Mouse (Mus musculus) G1E (cell line): ENCODE results near the gene Cxcl2. TPM values are rescaled to one million over a fixed set of nuclear protein-coding genes. Genes with fewer than 3 reads are reported as not detected.

Experiments used
- ATAC-seq: 2 replicates; pipeline ENCODE4 v1.8.0; 2016; ENCODE audit warnings: mild to moderate bottlenecking; ENCODE audit not compliant: insufficient number of reproducible peaks, poor library complexity, low FRiP score, severe bottlenecking; ENCODE audit errors: extremely low read depth
- DNase-seq: peaks from one replicate; pipeline ENCODE4 v3.0.0; 2012; ENCODE audit warnings: low spot score
- H3K27me3 ChIP-seq: 2 replicates; pipeline ENCODE4 v1.6.1; 2012; ENCODE audit warnings: mild to moderate bottlenecking, low read length, inconsistent platforms; ENCODE audit not compliant: insufficient read depth
- H3K36me3 ChIP-seq: replicated peaks from 2 replicates; pipeline ENCODE3; 2012; ENCODE audit warnings: mild to moderate bottlenecking, inconsistent platforms
- H3K4me1 ChIP-seq: 2 replicates; pipeline ENCODE4 v1.6.1; 2012; ENCODE audit warnings: low read depth, low read length, inconsistent platforms, mixed read lengths; ENCODE audit not compliant: insufficient read depth
- H3K4me3 ChIP-seq: 2 replicates; pipeline ENCODE4 v1.5.1; 2012; ENCODE audit warnings: low read depth, mild to moderate bottlenecking, inconsistent platforms, low read length, moderate library complexity, mixed read lengths
- H3K9me3 ChIP-seq: replicated peaks from 2 replicates; pipeline ENCODE4 v1.6.1; 2012; ENCODE audit warnings: inconsistent platforms
- CTCF ChIP-seq: IDR thresholded peaks from 2 replicates; pipeline ENCODE4 v1.5.1; 2012; ENCODE audit warnings: low read depth, low read length, inconsistent platforms, mixed read lengths
- GATA1 ChIP-seq: IDR thresholded peaks from 2 replicates; pipeline ENCODE4 v1.6.1; 2012; ENCODE audit warnings: borderline replicate concordance, low read length, inconsistent platforms, mixed read lengths
- GATA2 ChIP-seq: IDR thresholded peaks from 2 replicates; pipeline ENCODE4 v1.6.1; 2012; ENCODE audit warnings: low read depth, low read length, inconsistent platforms, borderline replicate concordance
- POLR2AphosphoS5 ChIP-seq: IDR thresholded peaks from 2 replicates; pipeline ENCODE4 v1.6.1; 2012; ENCODE audit warnings: low read depth, low read length, inconsistent platforms; ENCODE audit not compliant: insufficient replicate concordance
- TAL1 ChIP-seq: conservative IDR thresholded peaks from 2 replicates; pipeline ENCODE4 v1.6.1; 2012; ENCODE audit warnings: low read depth, low read length, inconsistent platforms, mixed read lengths
- polyA plus RNA-seq: library from polyadenylated mRNA; stranded (reverse); fragments of >175 nt; gene quantifications from 2 replicates; pipeline ENCODE4 v1.2.3, GENCODE M21; 2012
- total RNA-seq, 2 experiments: library from RNA; stranded (forward) in 1 of 2; stranded (reverse) in 1 of 2; fragments of 200-1000 nt in 1 of 2; fragments of >200 nt in 1 of 2; fragmentation: Nextera tagmentation in 1 of 2; gene quantifications; 2 replicates each; pipeline ENCODE4 v1.2.3; 2014 to 2017

Gene Cxcl2
- total and polyA plus RNA-seq, 3 experiments: 0.90 to 0.98 TPM; not detected in 1

GRCm38 (mm10) chr5:90866770-90867169 is 36.9 kb upstream of the Cxcl2 start:
- TF ChIP-seq POLR2AphosphoS5 (no peak), GATA1 (no peak), TAL1 (no peak), GATA2 (no peak), CTCF (no peak)
- no peak overlapping the region for H3K4me3 ChIP-seq
- H3K4me1 ChIP-seq: no peaks in the 10 kb centered on the region; the same call in 1 of the 2 replicates
- DNase-seq (no peak), ATAC-seq (no peak)
- peaks cover 2% of the 10 kb centered on the region; the same call in 1 of the 2 replicates for H3K27me3 ChIP-seq
- no peaks in the 10 kb centered on the region for H3K36me3 ChIP-seq
- H3K9me3 ChIP-seq: no peaks in the 10 kb centered on the region

- Histone ChIP-seq H3K4me1 (no peaks in the 10 kb centered on the region; the same call in 1 of the 2 replicates), H3K9me3 (no peaks in the 10 kb centered on the region), H3K36me3 (no peaks in the 10 kb centered on the region), H3K27me3 (peaks cover 2% of the 10 kb centered on the region; the same call in 1 of the 2 replicates), H3K4me3 (no peak overlapping the region)
- no peak for TF ChIP-seq GATA1
- TF ChIP-seq TAL1: no peak
- TF ChIP-seq GATA2: no peak
- TF ChIP-seq POLR2AphosphoS5: no peak
- TF ChIP-seq CTCF: no peak
- ATAC-seq (no peak), DNase-seq (no peak)
Measured at GRCm38 (mm10) chr5:90872377-90872776, 31.3 kb upstream of the Cxcl2 start.

DNA sequence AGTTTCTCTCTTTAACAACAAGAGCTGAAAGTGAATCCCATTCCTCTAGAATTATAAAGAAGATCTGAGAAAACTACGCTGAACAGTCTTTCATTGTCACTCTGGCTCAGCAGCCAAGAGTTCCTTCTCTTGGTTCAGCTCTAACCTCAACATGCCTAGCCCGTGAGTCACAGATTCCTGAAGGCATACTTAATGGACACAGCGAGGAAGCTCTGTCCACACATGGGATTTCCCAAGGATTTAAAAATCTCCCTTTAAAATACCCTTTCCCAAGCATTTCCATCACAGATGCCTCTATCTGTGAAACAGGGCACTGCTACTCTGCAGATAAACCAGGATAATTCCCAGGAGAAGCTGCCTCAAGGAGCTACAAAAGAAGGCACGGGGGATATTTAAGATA is 27.6 kb upstream of the Cxcl2 start:
- no peak for DNase-seq
- TF ChIP-seq GATA1: no peak
- TF ChIP-seq GATA2: no peak
- no peak for TF ChIP-seq POLR2AphosphoS5
- TF ChIP-seq TAL1: no peak
- TF ChIP-seq CTCF: no peak
- no peaks in the 10 kb centered on the region for H3K4me1 ChIP-seq
- H3K27me3 ChIP-seq: no peaks in the 10 kb centered on the region
- no peak for ATAC-seq
- no peaks in the 10 kb centered on the region for H3K36me3 ChIP-seq
- no peak overlapping the region for H3K4me3 ChIP-seq
- H3K9me3 ChIP-seq: no peaks in the 10 kb centered on the region

- Histone ChIP-seq H3K4me3 (no peak overlapping the region), H3K36me3 (no peaks in the 10 kb centered on the region), H3K4me1 (no peaks in the 10 kb centered on the region), H3K27me3 (no peaks in the 10 kb centered on the region), H3K9me3 (no peaks in the 10 kb centered on the region)
- no peak for ATAC-seq
- TF ChIP-seq GATA1: no peak
- no peak for TF ChIP-seq POLR2AphosphoS5
- no peak for TF ChIP-seq GATA2
- no peak for TF ChIP-seq TAL1
- TF ChIP-seq CTCF: no peak
- DNase-seq: no peak
Measured at GRCm38 (mm10) chr5:90876471-90877172, 27.0 kb upstream of the Cxcl2 start.

- Histone ChIP-seq H3K36me3 (no peaks in the 10 kb centered on the region), H3K4me3 (no peak overlapping the region), H3K4me1 (no peaks in the 10 kb centered on the region), H3K9me3 (no peaks in the 10 kb centered on the region), H3K27me3 (no peaks in the 10 kb centered on the region)
- no peak for TF ChIP-seq GATA2
- no peak for TF ChIP-seq CTCF
- TF ChIP-seq POLR2AphosphoS5: no peak
- no peak for TF ChIP-seq GATA1
- TF ChIP-seq TAL1: no peak
- ATAC-seq: no peak
- no peak for DNase-seq
Measured at GRCm38 (mm10) chr5:90877173-90877512, 26.5 kb upstream of the Cxcl2 start.

- ATAC-seq (no peak), DNase-seq (no peak)
- no peaks in the 10 kb centered on the region for H3K27me3 ChIP-seq
- H3K36me3 ChIP-seq: no peaks in the 10 kb centered on the region
- TF ChIP-seq GATA2 (no peak), CTCF (no peak), TAL1 (no peak), POLR2AphosphoS5 (no peak), GATA1 (no peak)
- no peaks in the 10 kb centered on the region for H3K4me1 ChIP-seq
- no peak overlapping the region for H3K4me3 ChIP-seq
- no peaks in the 10 kb centered on the region for H3K9me3 ChIP-seq
Measured at GRCm38 (mm10) chr5:90879307-90880014, 24.2 kb upstream of the Cxcl2 start.

- TF ChIP-seq TAL1: no peak
- no peak for TF ChIP-seq GATA2
- TF ChIP-seq CTCF: no peak
- TF ChIP-seq GATA1: no peak
- no peak for TF ChIP-seq POLR2AphosphoS5
- H3K36me3 ChIP-seq: no peaks in the 10 kb centered on the region
- DNase-seq: no peak
- H3K27me3 ChIP-seq: no peaks in the 10 kb centered on the region
- no peak for ATAC-seq
- no peak overlapping the region for H3K4me3 ChIP-seq
- no peaks in the 10 kb centered on the region for H3K4me1 ChIP-seq
- no peaks in the 10 kb centered on the region for H3K9me3 ChIP-seq
Measured at GRCm38 (mm10) chr5:90880335-90880850, 23.3 kb upstream of the Cxcl2 start.
